Mouse (Mus musculus) embryonic facial prominence, embryonic 12.5 days (tissue): ENCODE results near the gene Ccdc63. TPM values are rescaled to one million over a fixed set of nuclear protein-coding genes. Genes with fewer than 3 reads are reported as not detected.

Source experiments
- ATAC-seq: fragments of 200-750 bp; cut with Nextera tagmentation; 2 replicates; pipeline ENCODE4 v1.8.0; 2017; ENCODE audit not compliant: insufficient number of reproducible peaks, insufficient read depth, low FRiP score, low TSS enrichment
- H3K27ac ChIP-seq: fragments of 300-500 bp; sonication (generic); 2 replicates; pipeline ENCODE4 v1.5.1; 2016; ENCODE audit warnings: mild to moderate bottlenecking
- H3K27me3 ChIP-seq: fragments of 300-500 bp; sonication (generic); 2 replicates; pipeline ENCODE4 v1.6.1; 2016; ENCODE audit warnings: mild to moderate bottlenecking, moderate library complexity
- H3K36me3 ChIP-seq: fragments of 300-500 bp; sonication (generic); 2 replicates; pipeline ENCODE4 v1.6.1; 2016; ENCODE audit warnings: mild to moderate bottlenecking
- H3K4me1 ChIP-seq: fragments of 300-500 bp; sonication (generic); 2 replicates; pipeline ENCODE4 v1.6.1; 2016
- H3K4me2 ChIP-seq: fragments of 300-500 bp; sonication (generic); replicated peaks from 2 replicates; pipeline ENCODE4 v1.6.1; 2016; ENCODE audit warnings: mild to moderate bottlenecking, moderate library complexity
- H3K4me3 ChIP-seq: fragments of 300-500 bp; sonication (generic); 2 replicates; pipeline ENCODE4 v1.5.1; 2016; ENCODE audit warnings: mild to moderate bottlenecking
- H3K9ac ChIP-seq: fragments of 300-500 bp; sonication (generic); 2 replicates; pipeline ENCODE4 v1.6.1; 2016; ENCODE audit warnings: mild to moderate bottlenecking, moderate library complexity
- H3K9me3 ChIP-seq: fragments of 300-500 bp; sonication (generic); 2 replicates; pipeline ENCODE4 v1.6.1; 2016; ENCODE audit warnings: mild to moderate bottlenecking, moderate library complexity
- WGBS: fragments of 180-500 bp; shearing (Covaris S2); methylation state at CpG from one replicate; pipeline ENCODE4 v1.1.7; 2016; 5-methylcytosine and 5-hydroxymethylcytosine counted together
- polyA plus RNA-seq: library from polyadenylated mRNA; unstranded; fragments of >200 nt; fragmentation: Nextera tagmentation; extraction: Ambion mirVana; gene quantifications from 2 replicates; pipeline ENCODE4 v1.2.1, GENCODE M21; 2016

Ccdc63 gene
- polyA plus RNA-seq, 1 experiment from 2014 or later, result not detected

- no peak overlapping the region for H3K9ac ChIP-seq
- WGBS, result 79% methylated on average over 7 of the region's 7 CpGs
- H3K27me3 ChIP-seq, result 0 out of 2 replicates have a peak, but pooled peaks cover 3% of the 10 kb centered on the region
- H3K27ac ChIP-seq, result no peak overlapping the region
- no peaks in the 10 kb centered on the region for H3K4me1 ChIP-seq
- H3K4me2 ChIP-seq, result no peak overlapping the region
- H3K36me3 ChIP-seq, result no peaks in the 10 kb centered on the region
- ATAC-seq, result no peak
- H3K4me3 ChIP-seq, result no peak overlapping the region
- H3K9me3 ChIP-seq, result no peaks in the 10 kb centered on the region; the same call in 1 of the 2 replicates
Measured at GRCm38 (mm10) chr5:122113450-122113849, 27.2 kb downstream of the Ccdc63 start.

- Histone ChIP-seq H3K4me2 (no peak overlapping the region), H3K27ac (no peak overlapping the region), H3K9ac (no peak overlapping the region), H3K36me3 (no peaks in the 10 kb centered on the region), H3K27me3 (0 out of 2 replicates have a peak, but pooled peaks cover 3% of the 10 kb centered on the region), H3K4me3 (no peak overlapping the region), H3K9me3 (no peaks in the 10 kb centered on the region; the same call in 1 of the 2 replicates), H3K4me1 (no peaks in the 10 kb centered on the region)
- WGBS, result 44% methylated on average over 4 of the region's 4 CpGs
- ATAC-seq, result no peak
Measured at GRCm38 (mm10) chr5:122111933-122112248, 28.7 kb downstream of the Ccdc63 start.

- ATAC-seq, result no peak
- no peak overlapping the region for H3K9ac ChIP-seq
- WGBS, result 63% methylated on average over 26 of the region's 26 CpGs
- H3K27ac ChIP-seq, result no peak overlapping the region
- no peaks in the 10 kb centered on the region; the same call in 1 of the 2 replicates for H3K9me3 ChIP-seq
- H3K27me3 ChIP-seq, result 0 out of 2 replicates have a peak, but pooled peaks cover 3% of the 10 kb centered on the region
- no peak overlapping the region for H3K4me3 ChIP-seq
- H3K36me3 ChIP-seq, result no peaks in the 10 kb centered on the region
- H3K4me2 ChIP-seq, result no peak overlapping the region
- no peaks in the 10 kb centered on the region for H3K4me1 ChIP-seq
Measured at GRCm38 (mm10) chr5:122111091-122111932, 29.3 kb downstream of the Ccdc63 start.

- H3K9ac ChIP-seq, result no peak overlapping the region
- H3K27ac ChIP-seq, result no peak overlapping the region
- H3K27me3 ChIP-seq, result 0 out of 2 replicates have a peak, but pooled peaks cover 3% of the 10 kb centered on the region
- no peaks in the 10 kb centered on the region for H3K9me3 ChIP-seq
- no peak overlapping the region for H3K4me2 ChIP-seq
- no peaks in the 10 kb centered on the region for H3K36me3 ChIP-seq
- H3K4me1 ChIP-seq, result no peaks in the 10 kb centered on the region
- ATAC-seq, result no peak
- no peak overlapping the region for H3K4me3 ChIP-seq
- WGBS, result 88% methylated on average over 13 of the region's 13 CpGs
Measured at GRCm38 (mm10) chr5:122110625-122111024, 30.0 kb downstream of the Ccdc63 start.

GRCm38 (mm10) chr5:122109325-122110060, 31.1 kb downstream of the Ccdc63 start:
- no peaks in the 10 kb centered on the region for H3K9me3 ChIP-seq
- H3K27me3 ChIP-seq, result 0 out of 2 replicates have a peak, but pooled peaks cover 3% of the 10 kb centered on the region
- no peak overlapping the region for H3K9ac ChIP-seq
- no peaks in the 10 kb centered on the region for H3K4me1 ChIP-seq
- no peaks in the 10 kb centered on the region for H3K36me3 ChIP-seq
- no peak overlapping the region for H3K4me3 ChIP-seq
- H3K27ac ChIP-seq, result no peak overlapping the region
- WGBS, result 50% methylated on average over 16 of the region's 16 CpGs
- ATAC-seq, result no peak
- H3K4me2 ChIP-seq, result no peak overlapping the region

- peaks cover 9% of the 10 kb centered on the region; the same call in 1 of the 2 replicates for H3K27me3 ChIP-seq
- H3K9ac ChIP-seq, result no peak overlapping the region
- H3K4me2 ChIP-seq, result no peak overlapping the region
- H3K36me3 ChIP-seq, result no peaks in the 10 kb centered on the region
- WGBS, result 66% methylated on average over 6 of the region's 6 CpGs
- no peak overlapping the region for H3K27ac ChIP-seq
- H3K4me1 ChIP-seq, result no peaks in the 10 kb centered on the region
- no peak overlapping the region for H3K4me3 ChIP-seq
- no peak for ATAC-seq
- no peaks in the 10 kb centered on the region for H3K9me3 ChIP-seq
Measured at GRCm38 (mm10) chr5:122108104-122108503, 32.5 kb downstream of the Ccdc63 start.

GRCm38 (mm10) chr5:122106212-122106611, 34.4 kb downstream of the Ccdc63 start:
- no peaks in the 10 kb centered on the region for H3K36me3 ChIP-seq
- no peak overlapping the region for H3K4me2 ChIP-seq
- H3K9ac ChIP-seq, result no peak overlapping the region
- no peak for ATAC-seq
- no peaks in the 10 kb centered on the region for H3K9me3 ChIP-seq
- 69% methylated on average over 6 of the region's 6 CpGs for WGBS
- H3K4me1 ChIP-seq, result no peaks in the 10 kb centered on the region
- peaks cover 16% of the 10 kb centered on the region for H3K27me3 ChIP-seq
- no peak overlapping the region for H3K27ac ChIP-seq
- H3K4me3 ChIP-seq, result no peak overlapping the region

- Histone ChIP-seq H3K9me3 (no peaks in the 10 kb centered on the region), H3K4me1 (no peaks in the 10 kb centered on the region), H3K27ac (no peak overlapping the region), H3K27me3 (peaks cover 16% of the 10 kb centered on the region), H3K4me3 (no peak overlapping the region), H3K9ac (no peak overlapping the region), H3K4me2 (no peak overlapping the region), H3K36me3 (no peaks in the 10 kb centered on the region)
- ATAC-seq, result no peak
- 90% methylated on average over 9 of the region's 9 CpGs for WGBS
Measured at GRCm38 (mm10) chr5:122104981-122105380, 35.6 kb downstream of the Ccdc63 start.

GRCm38 (mm10) chr5:122104201-122104600, 36.4 kb downstream of the Ccdc63 start:
- no peaks in the 10 kb centered on the region for H3K4me1 ChIP-seq
- WGBS, result 38% methylated on average over 2 of the region's 2 CpGs
- H3K4me3 ChIP-seq, result no peak overlapping the region
- H3K9ac ChIP-seq, result no peak overlapping the region
- H3K27me3 ChIP-seq, result peaks cover 16% of the 10 kb centered on the region
- no peak overlapping the region for H3K27ac ChIP-seq
- H3K9me3 ChIP-seq, result no peaks in the 10 kb centered on the region
- H3K4me2 ChIP-seq, result no peak overlapping the region
- ATAC-seq, result no peak
- no peaks in the 10 kb centered on the region for H3K36me3 ChIP-seq

- H3K4me3 ChIP-seq, result no peak overlapping the region
- WGBS, result 49% methylated on average over 12 of the region's 12 CpGs
Measured at GRCm38 (mm10) chr5:122103075-122103474, 37.5 kb downstream of the Ccdc63 start.

GRCm38 (mm10) chr5:122102476-122103050, 38.1 kb downstream of the Ccdc63 start:
- ATAC-seq, result no peak
- Histone ChIP-seq H3K4me1 (no peaks in the 10 kb centered on the region), H3K4me3 (no peak overlapping the region), H3K9me3 (no peaks in the 10 kb centered on the region), H3K36me3 (no peaks in the 10 kb centered on the region), H3K27me3 (peaks cover 16% of the 10 kb centered on the region), H3K4me2 (no peak overlapping the region), H3K27ac (no peak overlapping the region), H3K9ac (no peak overlapping the region)
- 57% methylated on average over 7 of the region's 7 CpGs for WGBS

More at GRCm38 (mm10) chr5:122103075-122103474, 37.5 kb downstream of the Ccdc63 start:
- H3K36me3 ChIP-seq, result no peaks in the 10 kb centered on the region
- H3K9me3 ChIP-seq, result no peaks in the 10 kb centered on the region
- no peak overlapping the region for H3K4me2 ChIP-seq
- no peaks in the 10 kb centered on the region for H3K4me1 ChIP-seq
- no peak for ATAC-seq
- H3K27me3 ChIP-seq, result peaks cover 16% of the 10 kb centered on the region
- H3K9ac ChIP-seq, result no peak overlapping the region; the same call in 1 of the 2 replicates
- no peak overlapping the region for H3K27ac ChIP-seq
